In genomic region chr10:86304583-86304982, GRCm38 (mm10) we compare ENCODE assay signal across 11 mouse cellular contexts. TPM values are rescaled to one million over a fixed set of nuclear protein-coding genes. Genes with fewer than 3 reads are reported as not detected.
A peak's percentile ranks its signal among the peaks of the same experiment; 100 is the strongest.
DNase-seq lines count a peak whose midpoint lies in the region; ATAC-seq and TF ChIP-seq lines count a peak whose summit lies in the region.
"Had no signal": no experiment of that assay in that cellular context is flagged by ENCODE, and none has a peak within 500 bp of the region (broad histone marks: within the 10 kb centered on the region; RNA-seq: fewer than 3 reads in every experiment).

No protein-coding gene starts in this region.

- no peak for ATAC-seq in hindbrain, embryonic 15.5 days (ENCODE audit: low FRiP score, low read depth)
- ATAC-seq in hindbrain, embryonic 11.5 days (ENCODE audit: low FRiP score) = no peak
- no peak for ATAC-seq in G1E (ENCODE audit: extremely low read depth, insufficient number of reproducible peaks, low FRiP score, poor library complexity, severe bottlenecking)

- 0% methylated on average over 2 of the region's 2 CpGs for WGBS in hindbrain, embryonic 15.5 days
- WGBS in hindbrain, embryonic 11.5 days = 10% methylated on average over 2 of the region's 2 CpGs

- peak overlapping the region; percentile 13; the same call in 1 of the 2 replicates for H3K4me2 ChIP-seq in hindbrain, embryonic 15.5 days
- no peak overlapping the region for H3K4me2 ChIP-seq in hindbrain, embryonic 11.5 days (replicated peaks; ENCODE audit: low read depth, low read length)

- no peak for TF ChIP-seq CTCF in G1E (IDR thresholded peaks at IDR 0.05; ENCODE audit: low read depth, low read length)

- no peak for DNase-seq in hindbrain, embryonic 11.5 days (ENCODE audit: low spot score)
- DNase-seq in 3134 (ENCODE audit: extremely low read depth, insufficient read length, low spot score) (peak; percentile 18), G1E (ENCODE audit: low spot score) (no peak)
- DNase-seq in kidney, postnatal 25 days = peak; percentile 49 to 61
- no peak for DNase-seq in thymus, postnatal 0 days (ENCODE audit: low spot score)
- DNase-seq in right cerebral cortex, postnatal 36 days (ENCODE audit: low spot score in 2 of 2) = no peak
- DNase-seq: adrenal gland, adult 8-10 months; cerebellum, postnatal 25 days; lung, postnatal 36 days had no signal

- H3K4me1 ChIP-seq in hindbrain, embryonic 15.5 days (replicated peaks) = peaks cover 45% of the 10 kb centered on the region
- 0 out of 2 replicates have a peak, but pooled peaks cover 2% of the 10 kb centered on the region for H3K4me1 ChIP-seq in hindbrain, embryonic 11.5 days (replicated peaks; ENCODE audit: control insufficient read depth, insufficient read depth, low read length)
- H3K4me1 ChIP-seq in G1E (ENCODE audit: insufficient read depth, low read depth, low read length) = peaks cover 43% of the 10 kb centered on the region

- no peaks in the 10 kb centered on the region for H3K36me3 ChIP-seq in hindbrain, embryonic 15.5 days
- H3K36me3 ChIP-seq in hindbrain, embryonic 11.5 days (ENCODE audit: control insufficient read depth, insufficient read depth, low read length) = no peaks in the 10 kb centered on the region
- H3K36me3 ChIP-seq in G1E (replicated peaks) = peaks cover 49% of the 10 kb centered on the region

- H3K27ac ChIP-seq in hindbrain, embryonic 15.5 days (replicated peaks) = no peak overlapping the region
- no peak overlapping the region for H3K27ac ChIP-seq in hindbrain, embryonic 11.5 days (ENCODE audit: low read depth, low read length)
- H3K27ac ChIP-seq: liver, embryonic 14.5 days had no signal

- peaks cover 5% of the 10 kb centered on the region for H3K27me3 ChIP-seq in hindbrain, embryonic 15.5 days
- H3K27me3 ChIP-seq in hindbrain, embryonic 11.5 days (ENCODE audit: control insufficient read depth, insufficient read depth, low read length) = peaks cover 6% of the 10 kb centered on the region
- no peaks in the 10 kb centered on the region; the same call in 1 of the 2 replicates for H3K27me3 ChIP-seq in G1E (ENCODE audit: insufficient read depth, low read length)

- no peak overlapping the region for H3K4me3 ChIP-seq in hindbrain, embryonic 15.5 days
- H3K4me3 ChIP-seq in hindbrain, embryonic 11.5 days (ENCODE audit: low read depth, low read length) = no peak overlapping the region
- H3K4me3 ChIP-seq in G1E (ENCODE audit: low read depth, low read length) = peak overlapping the region; percentile 23; the same call in 1 of the 2 replicates

- H3K9me3 ChIP-seq in hindbrain, embryonic 15.5 days = no peaks in the 10 kb centered on the region
- no peaks in the 10 kb centered on the region for H3K9me3 ChIP-seq in hindbrain, embryonic 11.5 days (ENCODE audit: control insufficient read depth, low read length)
- H3K9me3 ChIP-seq in G1E (replicated peaks) = peaks cover 5% of the 10 kb centered on the region

- H3K9ac ChIP-seq in hindbrain, embryonic 15.5 days = no peak overlapping the region
- no peak overlapping the region for H3K9ac ChIP-seq in hindbrain, embryonic 11.5 days (ENCODE audit: low read depth, low read length)
- H3K9ac ChIP-seq: liver, embryonic 14.5 days had no signal

RNA-seq across cellular contexts. Expression of gene Timp3, which starts 4.4 kb away (rescaled TPM):
- polyA plus RNA-seq in hindbrain, embryonic 15.5 days (2015; fragmentation: Nextera tagmentation; extraction: Ambion mirVana) = 42.2 and 47.0 TPM in 2 replicates
- 31.6 and 32.8 TPM in 2 replicates for polyA plus RNA-seq in hindbrain, embryonic 11.5 days (2014; fragmentation: Nextera tagmentation; extraction: Ambion mirVana)
- total RNA-seq in G1E (2014; fragmentation: Nextera tagmentation) (90.5 and 110 TPM in 2 replicates), G1E (2017) (14.2 and 15.0 TPM in 2 replicates)
- 13.7 and 15.7 TPM in 2 replicates for polyA plus RNA-seq in G1E (2012)
- polyA plus RNA-seq in thymus, postnatal 0 days (2015; fragmentation: Nextera tagmentation; extraction: Ambion mirVana) = 18.2 and 25.2 TPM in 2 replicates

Comparison
In these comparisons a context has a peak if more than half of its experiments do, and no peak if none do; other contexts are left out.
1. DNase-seq: peak in 3134 (single experiment) and kidney, postnatal 25 days (2 of 2); none in hindbrain, embryonic 11.5 days (single experiment), G1E (single experiment), thymus, postnatal 0 days (single experiment) and right cerebral cortex, postnatal 36 days (0 of 2).